Mouse (Mus musculus): ENCODE data around the gene 1700016K19Rik.
"Not testable (repeated sequence)": the region's sequence is repeated elsewhere in the genome, so short reads cannot be mapped to it uniquely, and the experiment has no call there.

1700016K19Rik gene

GRCm38 (mm10) chr11:75984581-75984980 is 15.1 kb upstream of the 1700016K19Rik start:
- no peak for DNase-seq (ENCODE audit: low read depth)

- DNase-seq (ENCODE audit: low read depth): no peak
Measured at GRCm38 (mm10) chr11:75985948-75986347, 13.8 kb upstream of the 1700016K19Rik start.

DNA sequence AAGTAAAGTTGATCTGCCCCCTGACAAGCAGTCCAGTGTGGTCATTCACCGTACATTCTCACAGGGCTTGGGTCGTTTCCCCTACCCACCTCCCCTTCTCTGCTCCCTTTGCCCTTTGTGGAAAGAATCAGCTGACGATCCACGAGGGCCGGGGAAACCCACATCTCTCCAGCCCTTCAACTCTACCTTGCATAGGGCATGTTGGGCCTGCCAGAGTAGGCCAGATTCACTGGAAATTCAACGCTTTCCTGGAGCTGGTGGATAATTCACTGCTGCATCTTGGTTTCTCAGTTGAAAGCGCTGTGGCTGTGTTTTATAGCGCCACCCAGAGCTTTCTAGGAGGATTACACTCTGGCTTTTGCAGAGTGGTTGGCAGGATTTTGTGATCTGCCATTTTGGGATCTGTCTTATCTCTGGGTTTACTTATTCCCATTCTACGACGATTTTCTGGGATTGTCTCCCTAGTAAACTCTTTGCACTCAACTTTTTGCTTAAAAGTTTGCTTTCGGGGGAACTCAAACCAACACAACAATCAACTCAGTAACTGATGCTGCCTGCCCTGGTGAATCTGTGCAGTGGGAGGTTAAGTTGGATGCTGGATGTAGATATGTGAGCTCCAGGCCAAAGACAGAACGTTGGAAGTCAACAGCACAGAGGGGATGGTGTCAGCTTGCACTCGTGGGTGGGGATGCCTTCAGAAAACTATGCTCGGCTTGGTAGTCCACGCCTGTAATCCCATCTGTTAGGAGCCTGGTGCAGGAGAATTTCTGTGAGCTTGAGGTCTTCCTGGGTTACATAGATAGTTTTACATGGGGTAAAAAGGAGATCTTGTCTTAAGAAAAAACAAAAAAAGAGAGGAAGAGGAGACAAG is 8.5 kb upstream of the 1700016K19Rik start:
- no peak for DNase-seq (ENCODE audit: low read depth)

DNA sequence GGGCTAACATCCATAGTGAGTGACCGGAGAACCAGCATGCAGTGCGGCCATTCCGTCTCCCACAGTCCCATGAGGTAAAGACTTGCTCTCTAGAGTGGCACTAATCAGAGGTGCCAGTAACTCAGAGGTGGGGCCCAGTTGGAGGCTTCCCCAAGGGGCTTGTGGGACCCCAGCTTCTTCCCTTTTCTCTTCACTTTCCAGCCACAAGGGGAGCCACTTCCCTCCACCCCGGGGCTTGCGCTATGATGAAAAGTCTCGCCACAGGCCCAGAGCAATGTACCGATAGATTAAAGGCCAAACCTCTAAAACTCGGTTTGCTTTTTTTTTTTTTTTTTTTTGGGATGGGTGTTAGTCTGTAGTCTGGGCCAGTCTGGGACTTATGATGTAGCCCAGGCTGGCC is 7.8 kb upstream of the 1700016K19Rik start:
- no peak for DNase-seq (ENCODE audit: low read depth)

GRCm38 (mm10) chr11:75992481-75992880 is 7.2 kb upstream of the 1700016K19Rik start:
- no peak for DNase-seq (ENCODE audit: low read depth)

GRCm38 (mm10) chr11:75994357-75994756 is 5.4 kb upstream of the 1700016K19Rik start:
- no peak for DNase-seq (ENCODE audit: low read depth)

GRCm38 (mm10) chr11:76000701-76001100 is 989 bp downstream of the 1700016K19Rik start:
- no peak for DNase-seq (ENCODE audit: low read depth)

- no peak for DNase-seq (ENCODE audit: low read depth)
Measured at GRCm38 (mm10) chr11:76001237-76001878, 1.6 kb downstream of the 1700016K19Rik start.

GRCm38 (mm10) chr11:76004276-76004675 is 4.6 kb downstream of the 1700016K19Rik start:
- DNase-seq (ENCODE audit: low read depth): not testable (repeated sequence)

- no peak for DNase-seq (ENCODE audit: low read depth)
Measured at GRCm38 (mm10) chr11:76008162-76008561, 8.4 kb downstream of the 1700016K19Rik start.

GRCm38 (mm10) chr11:76009101-76009500 is 9.4 kb downstream of the 1700016K19Rik start:
- no peak for DNase-seq (ENCODE audit: low read depth)

DNA sequence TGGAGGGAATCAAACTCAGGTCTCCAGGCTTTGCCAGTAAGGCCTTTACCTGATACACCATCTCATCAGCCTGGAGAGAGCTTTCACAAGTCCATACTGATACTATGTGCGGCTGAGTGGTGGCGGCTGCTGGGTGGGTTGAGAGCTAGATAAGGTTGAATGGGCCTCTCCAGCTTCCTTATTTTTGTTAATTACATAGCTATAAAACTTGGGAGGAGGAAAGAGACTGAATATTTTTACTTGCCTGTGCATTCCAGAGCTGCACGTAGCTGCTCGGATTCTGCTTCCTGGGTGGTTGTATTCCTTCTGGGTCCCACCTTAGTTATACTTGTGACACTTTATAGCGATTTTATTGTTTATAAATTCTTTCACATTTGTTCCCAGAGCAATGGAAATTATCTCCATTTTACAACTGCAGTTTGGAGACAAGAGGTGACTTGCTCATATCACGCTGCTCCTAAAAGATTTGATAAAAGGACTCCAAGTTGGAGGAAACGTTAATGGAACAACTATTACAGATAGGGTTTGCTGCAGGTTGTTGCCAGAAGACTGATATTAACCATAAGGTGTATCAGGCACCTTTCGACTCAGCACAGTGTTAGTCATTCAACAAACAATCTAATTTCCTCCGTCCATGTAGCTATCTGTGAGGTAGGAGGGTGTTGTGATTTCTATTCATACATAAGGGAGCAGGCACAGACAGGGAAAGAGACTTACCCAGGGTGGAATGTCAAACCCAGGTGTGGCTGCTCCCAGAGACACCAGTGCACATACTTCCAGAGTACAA is 11.3 kb downstream of the 1700016K19Rik start:
- DNase-seq (ENCODE audit: low read depth): no peak

- DNase-seq (ENCODE audit: low read depth): no peak
Measured at GRCm38 (mm10) chr11:76015251-76015650, 15.5 kb downstream of the 1700016K19Rik start.

GRCm38 (mm10) chr11:76015814-76016213 is 16.1 kb downstream of the 1700016K19Rik start:
- no peak for DNase-seq (ENCODE audit: low read depth)

DNA sequence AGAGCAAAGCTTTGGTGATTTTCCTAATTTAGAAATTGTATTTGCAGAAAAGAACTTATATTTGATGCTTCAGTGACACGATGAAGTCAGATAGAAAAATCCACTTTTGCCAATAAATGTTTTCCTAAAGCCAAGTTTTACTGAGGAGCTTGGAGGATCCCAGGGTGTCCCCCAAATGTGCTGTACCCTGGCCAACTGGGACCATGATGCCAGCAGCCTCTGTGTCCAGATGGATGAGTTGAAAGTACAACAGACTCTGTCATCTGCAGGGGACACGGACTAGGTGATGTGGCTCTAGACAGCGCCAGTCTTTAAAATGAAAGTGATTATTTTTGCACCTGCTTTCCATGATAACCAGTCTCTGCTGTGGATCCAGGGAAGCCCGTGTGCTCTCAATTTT is 20.2 kb downstream of the 1700016K19Rik start:
- DNase-seq (ENCODE audit: low read depth): no peak

DNA sequence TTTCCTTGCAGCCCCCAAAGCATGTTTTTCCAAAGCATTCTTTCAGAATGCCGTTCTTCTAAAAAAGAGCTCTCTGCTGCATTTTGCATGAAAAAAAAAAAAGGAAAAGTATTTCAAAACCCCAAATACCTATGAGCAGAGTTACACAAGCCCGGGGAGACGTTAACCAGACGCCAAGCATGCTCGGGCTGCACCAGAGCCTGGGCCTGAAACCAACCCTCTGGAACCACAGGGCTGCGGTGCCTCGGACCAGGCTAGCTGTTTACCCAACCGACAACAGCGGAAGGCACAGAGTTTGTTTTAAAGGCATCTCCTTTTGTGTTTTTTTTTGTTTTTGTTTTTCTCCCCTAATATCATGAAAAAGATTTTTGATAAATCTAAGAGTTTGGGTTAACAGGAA is 21.2 kb downstream of the 1700016K19Rik start:
- no peak for DNase-seq (ENCODE audit: low read depth)

- DNase-seq (ENCODE audit: low read depth): no peak
Measured at GRCm38 (mm10) chr11:76025080-76025583, 25.4 kb downstream of the 1700016K19Rik start.

DNA sequence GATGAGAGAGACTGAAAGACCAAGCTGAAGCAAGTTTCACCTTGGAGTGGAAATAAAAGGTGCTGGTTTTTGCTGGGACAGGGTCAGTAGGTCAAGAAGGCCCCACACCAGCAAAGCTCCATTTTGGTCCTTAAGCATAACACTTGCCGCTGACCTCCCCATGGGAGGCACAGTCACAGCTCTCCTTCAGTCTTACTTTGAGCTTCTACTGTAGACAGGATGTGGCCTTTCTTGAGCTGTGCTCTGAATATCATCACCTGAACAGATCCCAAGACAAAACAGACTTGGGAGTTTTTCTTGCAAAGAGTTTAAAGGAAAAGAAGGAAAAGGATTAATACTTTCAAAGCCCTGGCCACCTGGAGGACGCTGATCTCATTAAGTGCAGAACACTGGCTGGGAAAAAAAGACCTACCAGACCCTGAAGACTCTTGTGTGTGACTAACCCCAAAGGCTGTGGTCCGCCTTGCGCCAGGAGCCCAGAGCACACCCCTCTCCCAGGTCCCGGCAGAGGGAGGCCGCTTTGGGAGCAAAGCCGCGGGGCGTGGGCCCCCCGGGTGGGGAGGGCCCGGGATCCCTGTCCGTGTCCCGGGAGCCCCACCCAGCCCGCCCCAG is 26.9 kb downstream of the 1700016K19Rik start:
- DNase-seq (ENCODE audit: low read depth): no peak

- peak; percentile 62 for DNase-seq (ENCODE audit: low read depth)
Measured at GRCm38 (mm10) chr11:76027139-76028071, 27.7 kb downstream of the 1700016K19Rik start, which contains the start of gene Rflnb. Rflnb (minus strand) TSS chr11:76027782.

DNA sequence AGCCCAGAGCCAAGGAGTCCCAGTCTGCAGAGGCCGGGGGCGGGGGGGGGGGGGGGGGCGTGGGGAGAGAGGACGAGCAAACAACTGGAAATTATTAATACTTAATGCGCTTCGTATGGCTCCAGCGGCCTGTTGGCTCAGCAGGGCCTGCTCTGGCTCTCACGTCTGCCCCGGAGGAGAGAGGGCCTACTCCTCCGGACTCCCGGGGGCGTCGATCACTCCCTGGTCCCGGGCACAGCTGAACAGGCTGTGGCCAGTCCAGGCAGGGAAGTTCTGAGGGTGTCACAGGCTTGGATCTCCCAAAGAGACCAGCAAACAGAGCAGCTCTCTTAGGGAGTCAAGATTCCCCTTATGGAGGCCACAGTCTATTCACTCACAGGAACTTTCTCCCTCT is 28.4 kb downstream of the 1700016K19Rik start:
- DNase-seq (ENCODE audit: low read depth): no peak

- no peak for DNase-seq (ENCODE audit: low read depth)
Measured at GRCm38 (mm10) chr11:76033359-76033758, 33.6 kb downstream of the 1700016K19Rik start.

Measured in c-Kit-positive CD71-negative TER-119-negative erythroid progenitor cells, embryonic 14.5 days (primary cell).